Mouse (Mus musculus) naive thymus-derived CD4-positive, alpha-beta T cell, adult 2 months (primary cell): ENCODE results near the gene Ramp3.

Source experiments
- DNase-seq: peaks from one replicate; pipeline ENCODE4 v3.0.0-alpha.2; 2011; ENCODE audit warnings: low read depth

The Ramp3 gene

GRCm38 (mm10) chr11:6658271-6658670 is at the start of gene Ramp3:
TSS of gene Ramp3 (plus strand) at chr11:6658521.
- peak; percentile 83 for DNase-seq

DNA sequence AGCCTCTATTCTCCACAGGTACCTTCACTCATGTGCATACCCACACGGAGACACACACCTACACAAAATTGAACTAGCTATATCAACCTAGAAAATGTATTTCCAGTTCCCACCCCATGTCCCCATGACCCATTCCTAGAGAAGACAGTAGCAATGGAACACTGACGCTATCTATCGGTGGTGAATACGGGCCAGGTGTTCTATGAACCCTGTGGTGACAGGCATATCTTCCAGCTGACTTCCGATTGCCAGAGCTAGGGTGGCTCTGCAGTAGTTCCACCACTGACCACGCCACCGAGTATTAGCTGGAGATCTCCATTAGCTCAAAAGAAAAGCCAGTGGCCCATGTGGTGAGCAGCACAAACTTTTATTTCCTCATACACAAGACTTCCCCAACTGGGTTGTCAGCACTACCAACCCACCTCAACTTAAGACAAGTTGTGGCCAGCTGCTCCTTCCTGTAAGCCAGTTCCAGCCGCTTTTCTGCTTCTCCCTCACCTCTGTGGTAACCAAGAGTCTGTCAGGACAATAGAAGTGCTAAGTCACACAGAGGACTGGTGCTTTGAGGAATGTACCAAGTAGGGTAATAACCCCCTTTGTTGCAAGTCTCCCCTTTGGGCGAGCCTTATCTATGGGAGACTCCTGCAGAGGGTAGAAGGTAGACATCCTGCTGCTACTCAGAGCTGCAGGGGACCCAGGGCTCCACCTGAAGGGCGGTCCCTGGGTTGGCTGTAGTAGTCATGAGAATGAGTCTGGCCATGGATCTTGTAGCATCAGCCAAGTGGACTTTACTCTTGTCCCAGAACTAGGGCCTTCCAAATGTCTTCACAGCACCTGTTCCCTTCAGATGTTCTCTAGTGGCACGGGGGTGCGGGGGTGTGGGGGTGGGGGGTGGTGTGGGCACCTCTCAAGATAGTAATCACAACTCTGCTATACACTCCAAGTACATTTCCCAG is 42.8 kb upstream of the Ramp3 start:
- no peak for DNase-seq

- no peak for DNase-seq
Measured at GRCm38 (mm10) chr11:6623704-6624103, 34.6 kb upstream of the Ramp3 start.

- DNase-seq = no peak
Measured at GRCm38 (mm10) chr11:6624619-6625382, 33.5 kb upstream of the Ramp3 start.

- DNase-seq = peak; percentile 96
Measured at GRCm38 (mm10) chr11:6625478-6626387, 32.6 kb upstream of the Ramp3 start, which contains the start of gene Tbrg4. TSS of gene Tbrg4 (minus strand) at chr11:6626067.

GRCm38 (mm10) chr11:6626388-6626772 is 31.9 kb upstream of the Ramp3 start:
- DNase-seq = no peak

DNA sequence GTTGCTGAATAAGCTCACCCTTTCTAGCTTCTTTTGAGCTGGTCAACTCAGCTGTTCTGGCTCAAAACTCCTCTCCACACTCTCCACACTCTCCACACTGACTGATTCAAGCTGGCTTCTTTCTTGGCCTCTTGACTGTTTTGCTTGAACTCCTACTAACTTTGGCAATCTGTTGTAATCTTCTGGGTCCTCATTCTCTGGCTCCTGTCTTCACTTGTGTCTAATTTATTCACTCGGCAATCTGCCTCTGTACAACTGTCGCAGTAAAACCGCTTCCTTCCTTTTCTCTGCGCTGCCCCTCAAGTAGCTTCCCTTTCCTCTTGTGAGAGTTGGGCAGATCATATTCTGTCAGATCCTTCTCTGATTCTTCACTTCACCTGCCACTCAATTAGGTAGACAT is 30.6 kb upstream of the Ramp3 start:
- DNase-seq = peak; percentile 80

- DNase-seq = peak; percentile 62
Measured at GRCm38 (mm10) chr11:6628568-6628967, 29.8 kb upstream of the Ramp3 start.

- peak; percentile 76 for DNase-seq
Measured at GRCm38 (mm10) chr11:6629655-6630054, 28.7 kb upstream of the Ramp3 start.

- peak; percentile 43 for DNase-seq
Measured at GRCm38 (mm10) chr11:6636150-6636549, 22.2 kb upstream of the Ramp3 start.

DNA sequence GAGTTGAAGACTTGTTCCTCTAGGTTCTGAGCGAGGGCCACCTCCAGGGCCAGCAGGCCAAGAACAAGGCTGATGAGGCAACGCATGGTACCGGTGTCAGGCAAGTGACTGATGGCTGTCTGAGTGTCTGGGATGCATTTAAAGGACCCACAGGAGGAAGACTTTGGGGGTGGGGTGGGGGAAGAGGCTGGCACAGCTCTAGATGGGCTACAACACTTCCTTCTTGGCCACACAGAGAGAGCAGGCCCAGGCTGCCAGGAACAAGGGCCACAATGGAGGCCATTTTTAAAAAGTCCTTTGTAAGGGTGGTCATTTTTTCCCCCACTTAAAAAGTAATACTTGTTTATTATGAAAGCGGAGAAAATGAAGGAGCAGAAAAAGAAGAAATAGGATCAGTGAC is 19.8 kb upstream of the Ramp3 start, which contains the start of gene Wap:
Gene Wap, minus strand, starts transcription at position 101 of the 400 bp plus-strand sequence.
- no peak for DNase-seq

- no peak for DNase-seq
Measured at GRCm38 (mm10) chr11:6639072-6639471, 19.2 kb upstream of the Ramp3 start.

GRCm38 (mm10) chr11:6644566-6644965 is 13.8 kb upstream of the Ramp3 start:
- DNase-seq = no peak

GRCm38 (mm10) chr11:6647831-6648724 is 10.2 kb upstream of the Ramp3 start:
- DNase-seq = peak; percentile 47

DNA sequence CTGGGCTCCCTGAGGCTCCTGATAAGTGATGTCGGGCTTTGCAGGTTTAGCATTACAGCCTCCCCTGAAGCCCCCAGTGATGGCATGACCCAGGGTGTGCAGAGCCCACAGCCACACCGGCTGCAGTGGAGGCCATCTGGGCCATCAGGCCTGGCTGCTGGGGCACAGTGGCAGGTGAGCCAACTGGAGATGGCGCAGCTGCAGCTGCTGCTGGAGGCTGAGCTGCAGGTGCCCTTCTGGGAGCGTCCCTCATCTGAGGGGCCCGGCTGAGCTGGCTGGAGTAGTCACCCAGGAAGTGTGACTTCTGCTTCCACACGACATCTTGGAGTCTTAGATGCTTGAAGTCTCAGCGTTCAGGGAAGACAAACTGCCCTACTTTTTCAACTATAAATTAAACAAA is 7.8 kb upstream of the Ramp3 start:
- DNase-seq = no peak

DNA sequence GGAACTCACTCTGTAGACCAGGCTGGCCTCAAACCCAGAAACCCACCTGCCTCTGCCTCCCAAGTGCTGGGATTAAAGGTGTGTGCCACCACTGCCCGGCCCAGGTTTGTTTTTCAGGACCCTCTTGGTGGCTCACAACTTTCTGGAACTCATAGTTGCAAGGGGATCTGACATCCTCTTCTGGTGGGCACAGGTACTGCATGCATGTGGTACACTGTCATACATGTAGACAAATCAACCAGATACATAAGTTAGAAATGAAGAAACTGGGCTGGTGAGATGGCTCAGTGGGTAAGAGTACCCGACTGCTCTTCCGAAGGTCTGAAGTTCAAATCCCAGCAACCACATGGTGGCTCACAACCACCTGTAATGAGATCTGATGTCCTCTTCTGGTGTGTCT is 5.3 kb upstream of the Ramp3 start:
- peak; percentile 42 for DNase-seq

DNA sequence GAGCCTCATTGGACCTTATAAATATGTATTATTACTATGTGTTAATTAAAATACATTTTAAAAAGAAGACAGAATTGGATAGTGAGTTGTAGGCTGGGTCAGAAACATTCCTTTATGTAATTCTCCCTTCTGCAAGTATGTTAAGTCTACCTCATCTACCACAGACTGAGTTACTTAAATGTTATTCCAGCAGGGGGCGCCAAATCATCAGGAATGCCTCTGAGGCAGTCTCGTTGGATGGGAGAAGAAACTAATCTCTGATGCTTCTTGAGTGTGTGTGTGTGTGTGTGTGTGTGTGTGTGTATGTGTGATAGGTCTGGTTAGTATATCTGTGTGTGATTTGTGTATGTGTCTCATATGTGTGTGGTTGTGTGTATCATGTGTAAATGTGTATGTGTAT is 3.4 kb upstream of the Ramp3 start:
- peak; percentile 93 for DNase-seq

- DNase-seq = no peak
Measured at GRCm38 (mm10) chr11:6661206-6661605, 2.9 kb downstream of the Ramp3 start.

DNA sequence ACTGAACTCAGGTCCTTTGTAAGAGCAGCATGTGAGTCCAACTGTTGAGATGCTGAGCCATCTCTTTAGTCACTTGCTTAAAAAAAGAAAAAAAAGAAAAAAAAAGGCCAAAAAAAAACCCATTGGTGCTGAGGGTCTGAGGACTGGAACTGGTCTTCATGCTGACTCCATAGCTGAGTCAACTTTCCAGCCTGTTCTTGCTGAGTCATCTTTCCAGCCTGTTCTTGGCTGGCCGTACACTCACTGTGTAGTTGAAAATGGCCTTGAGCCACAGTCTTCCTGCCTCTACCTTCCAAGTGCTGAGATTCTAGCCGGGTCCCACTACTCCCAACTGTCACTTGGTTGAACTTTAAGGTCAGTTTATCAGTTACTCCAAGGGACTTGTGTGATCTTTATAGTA is 8.3 kb downstream of the Ramp3 start:
- no peak for DNase-seq

DNA sequence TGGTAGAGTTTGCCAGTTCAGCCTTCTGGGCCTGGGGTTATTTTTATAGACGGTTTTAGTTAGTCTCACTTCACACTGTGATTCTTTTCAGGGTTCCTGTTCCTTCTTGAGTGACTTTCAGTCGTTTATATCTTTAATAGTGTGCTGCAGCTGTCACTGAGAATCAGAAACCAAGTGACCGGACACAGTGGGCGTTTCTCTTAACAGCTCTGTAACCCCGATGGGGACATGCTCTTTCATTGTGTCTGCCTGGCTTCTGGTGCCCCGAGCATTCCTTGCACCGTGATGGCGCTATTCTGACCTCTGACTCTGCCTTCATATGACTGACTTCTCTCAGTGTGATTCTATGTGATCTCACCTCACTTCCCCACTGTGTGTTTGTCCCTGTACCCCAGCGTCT is 10.7 kb downstream of the Ramp3 start:
- DNase-seq = no peak

GRCm38 (mm10) chr11:6670044-6670443 is 11.7 kb downstream of the Ramp3 start:
- no peak for DNase-seq
